Mouse (Mus musculus) lung, postnatal 36 days (tissue): Measurements from ENCODE around the gene Muc16.

Experiments
- DNase-seq: peaks from one replicate; pipeline ENCODE4 v3.0.0; 2022; ENCODE audit warnings: mixed read lengths

Gene Muc16

DNA sequence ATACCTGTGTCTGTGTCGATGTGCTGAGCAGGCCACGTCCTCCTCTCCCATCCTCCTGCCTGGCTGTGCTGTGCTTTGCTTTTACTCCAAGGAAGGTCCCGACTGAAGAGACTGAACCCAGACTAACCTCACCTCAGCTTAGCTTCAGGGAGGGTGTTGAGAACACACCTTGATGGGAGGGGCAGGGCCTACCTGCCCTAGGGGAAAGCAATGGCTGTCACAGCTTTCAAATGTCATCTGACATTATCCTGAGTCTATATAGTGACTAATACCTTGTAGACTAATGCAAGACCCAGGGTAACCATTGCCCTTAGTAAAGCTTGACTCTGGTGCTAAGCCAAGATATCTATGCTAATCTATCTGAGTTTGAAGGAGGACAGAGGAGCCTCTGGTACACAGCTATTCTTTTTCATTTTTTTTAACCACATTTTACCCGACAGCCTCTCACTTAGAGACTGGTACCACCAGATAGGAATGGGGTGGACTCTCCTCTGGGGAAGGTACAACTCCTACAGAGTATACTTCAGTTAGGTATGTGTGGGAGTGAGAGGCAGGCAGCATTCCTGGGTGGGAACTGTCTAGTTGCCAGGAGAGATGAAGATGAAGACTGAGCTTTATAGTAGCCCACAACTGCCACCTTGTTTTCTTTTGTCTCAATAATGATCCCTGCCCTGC, at the start of gene Muc16:
TSS of gene Muc16 (minus strand) at position 51 of the 675 bp plus-strand sequence.
- DNase-seq = no peak

DNA sequence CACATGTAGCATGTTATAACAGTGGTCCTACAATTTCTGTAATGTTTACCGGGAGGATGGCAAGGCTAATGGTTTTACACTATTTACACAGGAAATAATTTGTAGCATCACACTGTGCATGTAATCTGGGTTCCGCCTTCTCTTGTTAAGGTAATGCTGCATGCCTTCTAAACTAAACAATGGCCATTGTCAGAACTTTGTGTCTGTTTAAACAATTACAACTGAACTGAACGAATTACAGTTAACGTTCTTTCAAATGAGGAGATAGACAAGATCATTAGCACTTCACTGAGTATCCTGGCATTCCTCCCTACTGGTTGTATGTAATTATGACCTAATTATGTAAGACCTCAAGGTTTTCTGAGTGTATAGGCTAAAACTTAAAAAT, 48.4 kb upstream of the Muc16 start:
- DNase-seq = no peak

DNA sequence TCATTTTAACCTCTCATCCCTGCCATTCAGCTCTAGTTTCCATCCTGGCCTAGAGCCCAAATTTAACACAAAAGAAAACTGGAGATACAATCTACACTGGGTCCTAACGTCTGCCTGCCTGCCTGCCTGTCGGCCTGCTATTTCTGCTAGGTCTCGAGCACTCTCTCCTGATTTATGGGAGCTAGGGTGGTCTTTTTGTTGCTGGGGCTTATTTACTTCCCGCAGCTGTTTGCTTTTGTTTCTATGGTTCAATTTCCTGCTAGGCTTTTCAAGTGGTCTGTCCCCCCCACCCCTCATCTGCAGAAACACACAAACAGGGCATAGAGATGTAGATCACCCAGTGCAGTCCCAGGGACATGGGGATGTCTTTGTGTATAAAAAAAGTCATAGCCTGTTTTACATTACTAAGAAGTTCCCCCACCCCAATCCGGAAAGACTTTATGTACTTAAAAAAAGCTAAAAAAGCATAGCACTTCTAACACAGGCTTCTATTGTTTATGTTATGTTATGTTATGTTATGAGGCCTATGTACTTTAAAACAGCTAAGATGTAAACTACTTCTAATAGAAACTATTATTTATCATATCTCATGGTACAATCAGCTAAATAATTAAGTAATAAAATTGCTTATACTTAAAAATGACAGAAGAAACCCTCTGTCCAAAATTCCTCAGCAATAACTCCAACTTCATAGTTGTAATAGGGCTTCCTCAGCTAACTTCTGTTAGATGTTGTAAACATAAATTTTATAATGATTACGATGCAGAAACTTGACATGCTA, 47.8 kb upstream of the Muc16 start:
- no peak for DNase-seq

DNA sequence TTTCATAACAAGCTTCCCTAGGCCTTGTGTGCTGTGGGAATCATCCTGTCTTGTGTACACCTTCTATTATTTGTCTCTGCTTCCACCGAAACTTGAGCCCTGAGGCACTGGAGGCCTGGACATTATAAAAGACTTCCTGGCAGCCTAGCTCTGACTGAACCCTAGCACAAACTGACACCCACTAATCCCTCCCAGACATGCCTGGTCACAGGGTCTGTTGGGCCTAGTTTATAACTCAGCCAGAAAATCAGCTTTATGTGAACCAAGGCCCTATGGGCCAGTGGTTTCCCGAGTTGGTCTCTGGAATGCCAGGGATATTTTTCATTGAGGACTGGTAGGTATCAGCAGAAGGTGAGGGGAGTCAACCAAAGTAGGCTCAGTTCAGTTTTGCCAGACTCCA, 46.7 kb upstream of the Muc16 start:
- DNase-seq = no peak

DNA sequence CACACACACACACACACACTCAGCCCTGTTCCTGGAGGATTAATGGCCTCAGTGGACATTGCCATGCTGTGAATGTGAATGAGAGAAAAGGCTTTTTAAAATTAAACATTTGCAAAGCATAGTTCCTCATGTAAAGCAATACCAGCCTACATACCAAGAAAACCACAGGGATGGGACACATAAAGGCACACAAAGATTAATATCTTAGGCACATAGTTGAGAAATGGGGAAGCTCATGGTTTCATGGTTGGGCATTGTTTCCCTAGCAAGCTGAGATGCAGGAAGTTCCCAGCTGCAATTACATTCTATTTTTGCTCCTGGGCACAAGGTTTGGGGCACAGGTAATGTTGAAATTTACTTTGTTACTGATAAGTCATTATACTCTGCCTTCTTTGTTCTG, 31.3 kb upstream of the Muc16 start:
- no peak for DNase-seq

DNA sequence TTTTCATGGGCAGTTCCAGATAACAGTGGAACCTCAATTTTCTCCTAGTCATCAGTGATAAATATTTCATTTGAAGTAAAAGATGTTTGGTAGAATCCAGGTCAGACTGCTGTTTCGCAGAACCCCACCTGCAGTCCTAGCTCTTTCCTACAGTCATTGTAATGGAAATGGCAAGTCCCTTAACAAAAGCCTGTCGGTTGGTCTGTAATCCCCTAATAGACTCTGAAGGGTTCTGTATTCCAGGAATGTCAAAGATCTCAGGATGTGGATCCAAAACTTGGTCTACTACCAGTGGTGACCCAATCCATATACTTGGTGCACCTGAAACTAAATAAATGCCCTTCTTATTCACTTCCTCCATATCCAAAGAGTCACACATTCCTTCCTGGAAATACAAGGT, 76.0 kb downstream of the Muc16 start:
- no peak for DNase-seq

DNA sequence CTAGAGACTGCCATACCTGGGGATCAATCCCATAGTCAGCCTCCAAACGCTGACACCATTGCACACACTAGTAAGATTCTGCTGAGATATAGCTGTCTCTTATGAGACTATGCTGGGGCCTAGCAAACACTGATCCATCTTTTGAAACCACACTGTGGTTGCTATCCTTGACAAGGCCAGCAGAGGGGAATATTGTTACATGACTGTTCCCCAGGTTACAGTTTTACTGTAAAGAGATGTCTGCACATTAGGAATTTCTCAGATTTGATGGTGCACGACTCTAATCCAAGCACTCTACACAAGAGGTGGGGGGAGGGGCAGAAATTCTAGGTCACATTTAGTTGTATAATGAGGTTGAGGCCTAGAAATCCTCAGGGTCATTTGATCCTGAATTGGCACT, 166.2 kb downstream of the Muc16 start:
- no peak for DNase-seq

DNA sequence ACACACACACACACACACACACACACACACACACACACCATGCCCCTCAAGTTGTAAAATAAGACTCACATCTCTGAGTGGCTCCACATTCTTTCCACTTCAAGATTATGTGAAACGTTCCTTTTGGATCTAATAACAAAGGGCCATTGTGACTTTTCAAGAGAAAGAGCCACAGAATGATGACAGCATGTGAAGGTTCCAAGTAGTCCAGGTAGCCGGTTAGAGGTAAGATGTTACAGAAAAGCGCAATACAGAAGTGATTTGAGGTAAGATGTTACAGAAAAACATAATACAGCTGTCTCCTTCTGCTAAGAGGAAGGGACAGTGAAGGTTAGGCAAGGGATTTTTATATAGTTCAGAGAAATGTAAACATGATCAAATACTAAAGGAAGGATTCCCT, 196.2 kb downstream of the Muc16 start, which contains the start of the genes Zfp558 and Mbd3l1:
TSS of gene Zfp558 (minus strand) at position 101 of the 400 bp plus-strand sequence.
TSS of gene Mbd3l1 (plus strand) at position 192 of the 400 bp plus-strand sequence.
- no peak for DNase-seq

DNA sequence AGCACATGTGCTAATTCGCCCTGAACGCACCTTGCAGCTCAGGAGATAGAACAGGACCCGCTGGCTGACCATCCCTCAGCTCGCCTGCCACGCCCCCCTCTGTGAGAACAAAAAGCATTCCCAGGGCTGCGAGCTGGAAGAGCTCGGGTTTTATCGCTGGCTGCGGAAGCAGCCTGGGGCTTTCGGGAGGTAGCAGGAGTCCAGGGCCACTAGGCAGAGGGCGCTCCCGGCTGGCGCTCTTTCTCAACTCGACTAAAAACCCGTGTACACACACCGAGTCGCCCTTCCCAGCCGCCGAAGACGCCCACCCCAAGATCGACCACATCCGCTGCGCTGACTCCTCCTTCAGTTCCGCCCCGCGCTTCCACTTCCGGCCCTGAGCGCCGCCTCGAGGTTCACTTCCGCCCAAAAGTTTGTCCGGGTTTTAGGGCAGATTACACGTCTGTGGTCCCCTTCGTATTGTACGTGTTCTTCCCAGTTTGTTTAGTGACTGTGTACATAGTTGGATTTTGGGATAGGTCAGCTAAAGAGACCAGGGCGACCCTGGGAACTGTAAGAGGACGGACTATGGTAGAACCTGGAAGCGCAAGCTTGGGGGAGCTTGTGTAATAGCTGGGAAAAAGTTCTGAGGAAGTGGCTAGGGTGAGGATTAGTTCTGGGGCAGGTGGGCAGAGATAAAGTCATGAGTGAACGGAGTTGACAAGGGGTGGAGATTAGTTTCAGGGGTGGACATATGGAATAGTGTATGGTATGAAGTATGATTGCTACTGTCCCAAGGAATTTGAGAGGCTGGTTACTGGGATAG, 200.8 kb downstream of the Muc16 start:
- DNase-seq = peak; percentile 75

DNA sequence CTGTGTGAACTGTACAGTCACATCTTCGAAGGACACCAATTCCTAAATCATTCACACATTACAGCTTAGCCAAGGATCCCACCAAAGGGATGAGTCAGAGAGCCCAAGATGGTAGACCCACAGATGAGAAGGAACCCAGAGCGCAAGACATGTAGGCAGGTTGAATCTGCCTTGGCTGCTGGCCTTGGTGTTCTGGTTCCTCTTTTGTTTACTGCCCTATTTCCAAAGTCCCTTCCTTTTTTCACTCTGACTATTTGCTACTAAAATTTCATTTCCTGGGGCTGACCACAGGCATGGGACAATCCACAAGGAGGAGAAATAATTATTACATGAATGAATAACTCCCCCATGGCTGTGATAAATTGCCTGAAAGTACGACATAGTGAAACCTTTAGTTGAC, 206.3 kb downstream of the Muc16 start:
- peak; percentile 1 for DNase-seq

DNA sequence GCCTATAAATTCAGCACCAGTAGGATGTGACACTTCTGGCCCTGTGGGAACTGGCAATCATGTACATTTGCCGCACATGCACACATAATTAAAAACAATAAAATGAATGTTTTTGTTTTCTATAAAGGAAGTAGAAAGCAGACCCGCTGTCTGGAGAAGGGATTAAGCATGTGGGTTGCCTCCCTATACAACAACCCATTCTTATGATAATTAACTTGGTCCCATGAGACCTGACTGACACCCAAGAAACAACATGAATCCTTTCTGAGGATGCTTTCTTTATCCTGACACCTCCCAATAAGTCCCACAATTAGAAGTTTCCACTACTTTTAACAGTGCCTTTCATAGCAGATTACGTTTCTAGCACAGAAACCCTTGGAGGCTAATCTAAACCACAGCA, 207.0 kb downstream of the Muc16 start:
- DNase-seq = no peak

DNA sequence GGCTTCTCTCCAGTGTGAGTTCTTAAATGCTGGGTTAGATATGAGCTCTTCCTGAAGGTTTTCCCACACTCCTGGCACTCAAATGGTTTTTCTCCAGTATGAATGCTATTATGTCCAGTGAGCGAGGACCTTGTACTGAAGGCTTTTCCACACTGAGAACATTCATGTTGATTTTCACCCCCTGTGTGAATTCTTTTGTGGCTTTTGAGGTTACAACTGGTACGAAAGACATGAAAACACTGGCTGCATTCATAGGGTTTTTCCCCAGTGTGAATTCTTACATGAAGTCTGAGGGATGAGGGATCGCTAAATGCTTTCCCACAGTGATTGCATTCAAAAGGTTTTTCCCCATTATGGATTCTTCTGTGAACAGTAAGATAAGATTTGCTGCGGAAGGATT, 217.8 kb downstream of the Muc16 start:
- no peak for DNase-seq
